Mouse (Mus musculus): ENCODE results near the gene Usp17la. TPM values are rescaled to one million over a fixed set of nuclear protein-coding genes. Genes with fewer than 3 reads are reported as not detected.
"Not testable (repeated sequence)": the region's sequence is repeated elsewhere in the genome, so short reads cannot be mapped to it uniquely, and the experiment has no call there.

The Usp17la gene
- not detected in 2 replicates for total RNA-seq (2017)

GRCm38 (mm10) chr7:104856709-104857108 lies at the start of gene Usp17la:
Gene Usp17la (plus strand): TSS chr7:104857009.
- not testable (repeated sequence) for ATAC-seq (replicated peaks; ENCODE audit: low read depth, poor library complexity, severe bottlenecking)

- not testable (repeated sequence) for ATAC-seq (replicated peaks; ENCODE audit: low read depth, poor library complexity, severe bottlenecking)
These were observed 46.5 kb upstream of the Usp17la start for GRCm38 (mm10) chr7:104810335-104810734.

GRCm38 (mm10) chr7:104842503-104842902 lies 14.3 kb upstream of the Usp17la start, which contains the start of gene Usp17lb:
Gene Usp17lb (minus strand): TSS chr7:104842603.
- ATAC-seq (replicated peaks; ENCODE audit: low read depth, poor library complexity, severe bottlenecking) = no peak

GRCm38 (mm10) chr7:104843731-104844287 lies 13.0 kb upstream of the Usp17la start:
- ATAC-seq (replicated peaks; ENCODE audit: low read depth, poor library complexity, severe bottlenecking) = no peak

- not testable (repeated sequence) for ATAC-seq (replicated peaks; ENCODE audit: low read depth, poor library complexity, severe bottlenecking)
These were observed 5.3 kb upstream of the Usp17la start for GRCm38 (mm10) chr7:104851546-104851945.

- no peak for ATAC-seq (replicated peaks; ENCODE audit: low read depth, poor library complexity, severe bottlenecking)
These were observed 1.5 kb upstream of the Usp17la start for GRCm38 (mm10) chr7:104855248-104855750.

GRCm38 (mm10) chr7:104857683-104858082 lies 874 bp downstream of the Usp17la start:
- ATAC-seq (replicated peaks; ENCODE audit: low read depth, poor library complexity, severe bottlenecking) = no peak

GRCm38 (mm10) chr7:104861381-104861780 lies 4.6 kb downstream of the Usp17la start:
- no peak for ATAC-seq (replicated peaks; ENCODE audit: low read depth, poor library complexity, severe bottlenecking)

- ATAC-seq (replicated peaks; ENCODE audit: low read depth, poor library complexity, severe bottlenecking) = no peak
These were observed 20.9 kb downstream of the Usp17la start, which contains the start of gene Olfr665 for GRCm38 (mm10) chr7:104877731-104878130. Gene Olfr665 (plus strand): TSS chr7:104878031.

GRCm38 (mm10) chr7:104895852-104896251 lies 39.0 kb downstream of the Usp17la start, which contains the start of gene Olfr666:
Gene Olfr666 (minus strand): TSS chr7:104895952.
- ATAC-seq (replicated peaks; ENCODE audit: low read depth, poor library complexity, severe bottlenecking) = no peak

Other genes starting within 250 kb of the Usp17la start
- gene Olfr656, start 243.1 kb upstream of the Usp17la start, total RNA-seq (2017) = not detected in 2 replicates
- gene Olfr657, start 232.2 kb upstream of the Usp17la start, total RNA-seq (2017) = not detected in 2 replicates
- gene Olfr658, start 209.7 kb upstream of the Usp17la start, total RNA-seq (2017) = 0.18 and 0.39 TPM in 2 replicates
- gene Olfr659, start 190.3 kb upstream of the Usp17la start, total RNA-seq (2017) = not detected in 2 replicates
- gene Olfr661, start 170.5 kb upstream of the Usp17la start, total RNA-seq (2017) = not detected in 2 replicates
- not detected in 2 replicates for gene Usp17le, start 79.5 kb upstream of the Usp17la start, total RNA-seq (2017)
- gene Usp17lb, start 14.4 kb upstream of the Usp17la start, total RNA-seq (2017) = not detected in 2 replicates
- gene Olfr665, start 21.0 kb downstream of the Usp17la start, total RNA-seq (2017) = not detected in 2 replicates
- gene Olfr666, start 38.9 kb downstream of the Usp17la start, total RNA-seq (2017) = not detected in 2 replicates
- not detected in 2 replicates for gene Olfr667, start 64.5 kb downstream of the Usp17la start, total RNA-seq (2017)
- not detected in 2 replicates for gene Olfr668, start 71.0 kb downstream of the Usp17la start, total RNA-seq (2017)
- not detected in 2 replicates for gene Olfr669, start 77.2 kb downstream of the Usp17la start, total RNA-seq (2017)
- gene Olfr670, start 105.6 kb downstream of the Usp17la start, total RNA-seq (2017) = not detected in 2 replicates
- gene Olfr671, start 122.1 kb downstream of the Usp17la start, total RNA-seq (2017) = not detected in 2 replicates
- gene Olfr672, start 145.0 kb downstream of the Usp17la start, total RNA-seq (2017) = not detected in 2 replicates
- gene Olfr675, start 171.5 kb downstream of the Usp17la start, total RNA-seq (2017) = not detected in 2 replicates
- not detected in 2 replicates for gene Olfr676, start 175.7 kb downstream of the Usp17la start, total RNA-seq (2017)
- gene Olfr677, start 194.4 kb downstream of the Usp17la start, total RNA-seq (2017) = not detected in 2 replicates
- gene Olfr678, start 207.5 kb downstream of the Usp17la start, total RNA-seq (2017) = not detected in 2 replicates
- gene Olfr679, start 224.2 kb downstream of the Usp17la start, total RNA-seq (2017) = not detected in 2 replicates
- gene Olfr680-ps1, start 235.8 kb downstream of the Usp17la start, total RNA-seq (2017) = not detected in 2 replicates

Data from common myeloid progenitor, adult 5-6 weeks (primary cell).